Mouse (Mus musculus): ENCODE data around the gene Gm10401.

Gm10401 gene

DNA sequence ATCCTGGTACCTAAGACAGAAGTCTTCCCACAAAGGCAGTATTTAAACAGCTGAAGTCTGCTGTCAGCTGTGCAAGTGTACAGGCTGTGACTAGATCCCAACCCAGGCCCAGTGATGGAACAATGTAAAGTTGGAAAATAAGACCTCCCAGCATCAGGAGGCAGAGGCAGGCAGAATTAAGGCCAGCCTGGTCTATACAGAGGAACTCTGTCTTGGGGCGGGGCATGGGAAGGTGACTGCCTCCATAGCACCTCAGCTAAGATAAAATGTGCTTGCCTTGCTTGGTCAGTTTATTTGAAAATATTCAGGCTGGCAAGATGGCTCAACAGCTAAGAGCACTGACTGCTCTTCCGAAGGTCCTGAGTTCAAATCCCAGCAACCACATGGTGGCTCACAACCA, 27.6 kb downstream of the Gm10401 start:
- DNase-seq (ENCODE audit: low spot score in 2 of 2): no peak

DNA sequence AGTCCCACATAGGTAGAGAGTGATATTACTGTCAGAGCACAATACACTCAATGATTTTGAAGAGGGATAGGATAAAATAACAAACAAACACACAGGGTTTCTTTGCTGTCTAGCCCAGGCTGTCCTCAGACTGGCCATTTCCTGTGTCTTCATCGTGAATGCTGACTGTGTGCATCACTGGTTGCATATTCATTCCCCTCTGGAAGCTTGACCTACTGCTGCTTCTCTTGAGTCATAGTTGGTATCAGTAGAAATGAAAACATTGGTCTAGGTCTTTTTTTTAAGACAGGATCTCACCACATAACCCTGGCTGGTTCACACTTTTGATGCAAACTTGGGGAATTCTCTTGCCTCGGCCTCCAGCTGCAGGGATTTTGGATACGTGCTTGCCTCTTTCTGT, 28.5 kb downstream of the Gm10401 start:
- no peak for DNase-seq (ENCODE audit: low spot score in 2 of 2)

DNA sequence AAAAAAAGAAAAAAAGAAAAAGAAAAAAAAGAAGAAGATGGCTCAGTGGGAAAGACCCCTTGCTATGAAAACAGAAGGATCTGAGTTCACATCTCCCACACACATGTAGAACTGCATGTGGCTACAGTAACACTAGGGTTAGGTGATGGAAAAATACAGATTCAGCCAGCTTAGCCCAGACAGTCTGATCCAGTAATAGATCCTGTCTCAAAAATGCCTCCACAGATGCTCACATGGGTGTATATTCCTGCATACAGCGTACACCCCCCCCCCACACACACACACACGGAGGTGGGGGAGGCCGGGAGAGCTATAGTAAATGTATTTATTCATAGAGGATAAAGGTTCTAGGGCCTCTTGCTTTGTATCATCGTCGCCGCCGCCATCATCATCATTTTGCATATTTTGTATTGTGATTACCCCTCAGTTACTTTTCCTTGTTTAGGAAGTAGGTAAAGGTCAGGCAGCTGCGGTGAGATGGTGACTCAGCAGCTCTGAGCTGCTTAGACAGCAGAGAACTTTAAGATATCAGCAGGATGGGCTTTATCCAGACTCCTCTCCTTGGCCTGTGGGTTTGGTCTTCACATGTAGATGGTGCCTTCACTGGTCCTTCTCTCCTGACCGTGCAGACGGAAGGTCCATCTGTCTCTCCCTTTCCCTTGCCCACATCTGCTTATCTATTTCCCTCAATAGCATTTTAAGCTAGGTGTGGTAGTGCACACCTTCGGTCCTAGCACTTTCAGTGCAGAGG, 29.2 kb downstream of the Gm10401 start:
- no peak for DNase-seq (ENCODE audit: low spot score in 2 of 2)

DNA sequence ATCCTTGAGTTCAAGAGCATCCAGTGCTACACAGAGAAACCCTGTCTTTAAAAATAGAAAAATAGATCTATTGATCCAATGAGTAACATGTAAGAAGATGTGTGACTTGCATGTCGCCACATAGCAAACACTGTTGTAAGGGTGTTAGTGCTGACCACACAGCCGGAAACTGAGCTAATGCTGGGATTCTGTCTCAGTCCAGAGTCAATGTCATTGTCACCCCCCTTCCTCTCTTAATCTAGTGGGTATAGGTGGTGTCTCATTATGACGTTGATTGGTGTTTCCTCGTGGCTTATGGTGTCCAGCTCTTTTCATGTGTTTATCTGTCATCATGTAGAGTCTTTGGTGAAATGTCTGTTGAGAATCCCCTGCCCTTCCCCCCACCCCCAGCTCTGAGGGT, 31.9 kb downstream of the Gm10401 start:
- no peak for DNase-seq (ENCODE audit: low spot score in 2 of 2)

DNA sequence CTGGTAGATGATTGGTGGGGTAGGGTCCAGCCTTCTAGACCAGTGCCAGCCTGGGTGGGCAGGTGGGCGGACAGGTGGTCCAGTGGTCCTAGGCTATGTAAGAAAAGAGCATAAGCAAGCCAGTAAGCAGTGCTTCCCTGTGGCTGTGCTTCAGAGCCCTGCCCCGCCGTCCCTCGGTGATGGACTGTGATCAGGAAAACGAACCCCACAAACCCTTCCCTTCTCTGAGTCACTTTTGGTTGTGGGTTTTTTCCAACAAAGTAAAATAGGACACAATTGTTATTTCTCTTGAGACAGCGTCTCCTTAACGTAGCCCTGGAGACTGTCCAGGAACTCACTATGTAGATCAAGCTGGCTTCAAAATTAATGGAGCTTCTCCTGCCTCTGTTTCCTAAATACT, 34.7 kb downstream of the Gm10401 start:
- no peak for DNase-seq (ENCODE audit: low spot score in 2 of 2)

DNA sequence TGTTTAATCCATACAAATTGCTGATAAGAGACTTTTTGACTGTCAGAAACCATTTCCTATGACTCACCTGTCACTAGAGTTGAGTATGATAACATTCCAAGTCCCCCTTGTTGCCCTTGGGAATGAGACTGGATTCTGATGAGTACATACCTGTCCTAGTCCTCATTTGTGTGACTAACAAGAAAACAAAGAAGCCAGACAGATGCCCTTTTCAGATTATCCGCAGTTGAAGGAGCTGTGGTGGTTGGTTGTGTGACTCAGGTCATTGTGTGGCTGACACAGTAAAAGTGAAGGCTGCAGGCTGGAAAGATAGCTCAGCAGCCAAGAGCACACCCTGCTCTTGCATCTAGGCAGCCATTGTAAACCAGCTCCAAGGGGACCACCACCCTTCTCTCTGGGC, 35.5 kb downstream of the Gm10401 start:
- DNase-seq (ENCODE audit: low spot score in 2 of 2): no peak

DNA sequence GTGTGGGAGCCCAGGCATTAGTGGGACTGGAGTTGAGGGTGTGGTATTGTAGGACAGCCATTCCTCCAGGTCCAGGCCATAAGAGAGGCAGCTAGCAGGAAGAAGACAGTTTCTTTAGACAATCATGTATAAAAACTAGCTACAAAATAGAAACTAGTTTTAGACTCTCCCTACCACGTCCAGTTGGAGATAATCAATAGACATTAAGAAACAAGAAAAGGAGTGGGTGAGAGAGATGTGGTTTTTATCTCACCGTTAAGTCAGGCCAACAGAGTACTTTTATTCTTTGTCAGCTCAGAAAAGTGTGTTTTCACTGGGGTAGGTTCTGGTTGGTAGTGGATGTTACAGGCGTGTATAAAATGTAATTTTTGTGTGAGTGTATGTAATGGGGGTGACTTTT, 37.1 kb downstream of the Gm10401 start:
- DNase-seq (ENCODE audit: low spot score in 2 of 2): no peak

DNA sequence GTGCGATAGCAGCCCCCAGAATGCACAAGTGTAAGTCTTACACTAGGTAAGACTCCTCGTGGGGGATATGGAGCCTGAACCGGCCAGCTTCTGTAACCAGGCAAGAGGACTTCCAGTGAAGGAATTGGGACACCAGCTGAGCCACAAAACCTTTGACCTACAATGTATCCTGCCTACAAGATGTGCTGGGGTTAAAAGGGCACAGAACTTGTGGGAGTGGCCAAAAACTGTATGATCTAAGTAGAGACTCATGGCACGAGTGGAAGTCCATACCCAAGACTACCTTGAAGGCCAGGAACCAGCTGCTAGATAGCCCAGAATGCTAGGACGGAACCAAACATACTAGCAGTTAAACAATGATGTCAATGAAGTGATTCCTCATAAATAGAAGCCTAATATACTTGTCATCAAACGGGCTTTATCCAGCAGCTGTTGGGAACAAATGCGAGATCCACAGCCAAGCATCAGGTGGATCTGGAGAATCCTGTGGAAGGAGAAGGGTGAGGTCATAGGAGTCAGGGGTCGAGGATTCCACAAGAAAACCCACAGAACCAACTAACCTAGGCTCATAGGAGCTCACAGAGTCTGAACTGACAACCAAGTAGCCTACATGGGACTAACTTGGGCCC, 37.9 kb downstream of the Gm10401 start:
- no peak for DNase-seq (ENCODE audit: low spot score in 2 of 2)

DNA sequence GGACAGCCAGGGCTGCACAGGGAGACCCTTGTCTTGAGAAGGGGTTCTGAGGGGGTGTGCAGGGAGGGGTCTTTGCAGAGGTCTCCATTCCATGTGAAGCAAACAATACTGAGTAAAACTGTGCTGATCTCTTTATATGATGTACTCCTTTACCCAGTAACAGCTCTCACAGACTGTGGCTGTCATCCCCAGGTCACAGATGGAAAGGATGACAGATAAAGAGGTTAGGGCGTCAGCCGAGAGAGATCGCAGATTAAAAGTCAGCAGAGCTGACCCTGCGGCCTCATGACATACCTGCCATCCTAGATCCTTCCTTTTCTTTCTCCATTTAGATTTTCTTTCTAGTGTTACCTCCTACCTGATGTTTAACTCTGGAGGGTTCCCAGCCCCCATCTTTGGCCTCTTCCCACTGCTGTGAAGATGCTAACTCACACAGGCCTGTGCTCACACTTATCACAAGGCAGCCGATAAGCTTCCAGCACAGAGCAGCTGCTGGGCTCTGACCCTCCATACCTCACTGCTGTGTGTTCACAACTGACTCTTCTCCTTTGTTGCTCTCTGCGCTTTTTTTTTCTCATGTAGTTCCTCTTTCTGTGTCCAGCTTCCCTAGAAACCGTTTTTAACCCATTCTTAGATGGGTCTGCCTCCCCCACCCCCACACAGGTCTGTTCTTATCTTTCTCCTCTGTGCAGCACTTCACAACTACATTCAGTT, 39.4 kb downstream of the Gm10401 start:
- DNase-seq (ENCODE audit: low spot score in 2 of 2): no peak

DNA sequence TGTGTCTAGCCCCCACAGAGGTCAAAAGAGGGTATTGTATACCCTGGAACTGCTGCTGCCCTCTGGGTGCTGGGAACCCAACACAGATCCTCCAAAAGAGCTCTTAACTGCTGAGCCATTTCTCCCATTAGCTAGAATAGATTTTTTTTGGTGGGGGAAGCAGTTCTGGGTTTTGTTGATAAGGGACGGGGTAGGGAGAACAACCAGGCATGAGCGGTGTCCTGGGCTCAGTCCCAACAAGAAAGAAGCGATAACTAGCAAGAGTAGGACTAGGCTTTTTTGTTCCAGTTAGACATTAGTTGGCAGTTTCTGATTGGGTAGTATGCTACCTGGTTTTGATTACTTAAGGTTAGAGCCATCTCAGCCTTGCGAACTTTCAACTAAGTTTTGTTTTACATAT, 40.9 kb downstream of the Gm10401 start:
- DNase-seq (ENCODE audit: low spot score in 2 of 2): no peak

DNA sequence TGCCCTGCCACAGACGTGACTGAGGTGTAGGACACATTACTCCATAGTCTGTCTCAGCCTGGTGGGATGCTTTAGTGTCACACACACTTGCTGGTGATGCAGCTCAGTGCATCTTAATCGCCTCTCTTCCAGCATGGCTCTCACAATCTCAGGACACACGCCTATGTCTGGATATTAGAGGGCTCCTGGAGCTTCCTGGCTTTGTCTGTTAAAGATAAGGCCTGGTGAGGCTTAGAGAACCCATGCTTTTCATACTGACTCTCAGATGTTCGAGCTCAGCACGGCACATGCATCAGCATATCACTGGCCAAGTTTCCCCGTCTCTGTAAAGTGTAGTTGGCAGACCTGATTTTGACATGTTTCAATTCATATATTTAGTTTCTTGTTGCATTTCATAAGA, 42.7 kb downstream of the Gm10401 start:
- no peak for DNase-seq (ENCODE audit: low spot score in 2 of 2)

DNA sequence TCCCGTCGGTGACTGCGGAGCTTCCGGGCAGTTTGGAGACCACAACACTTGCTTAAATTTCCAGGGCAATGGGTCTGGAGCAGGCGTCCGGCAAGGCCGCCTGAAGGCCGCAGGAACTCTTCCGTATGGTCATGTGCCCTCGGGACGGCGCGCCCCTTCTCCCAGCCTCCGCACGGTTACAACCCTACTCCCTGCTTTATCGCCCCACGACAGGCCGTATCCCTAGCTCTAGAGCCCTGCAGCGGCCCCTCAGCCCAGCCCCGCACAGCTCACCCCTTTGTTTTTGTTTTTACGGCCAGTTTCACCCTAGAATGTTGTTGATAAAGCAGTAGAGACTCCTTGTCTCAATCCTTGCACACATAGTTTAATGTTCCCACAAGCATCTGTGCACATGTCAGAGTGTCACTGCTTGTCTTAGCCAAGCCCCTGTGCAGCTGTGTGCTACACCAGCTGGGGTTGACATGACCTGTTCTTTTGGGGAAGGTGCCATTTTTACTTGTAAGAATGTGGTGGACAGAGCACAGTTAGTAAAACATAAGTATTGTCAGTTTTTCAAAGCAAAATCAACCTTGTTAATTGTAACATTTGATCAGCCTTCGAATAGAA, 44.2 kb downstream of the Gm10401 start:
- no peak for DNase-seq (ENCODE audit: low spot score in 2 of 2)

DNA sequence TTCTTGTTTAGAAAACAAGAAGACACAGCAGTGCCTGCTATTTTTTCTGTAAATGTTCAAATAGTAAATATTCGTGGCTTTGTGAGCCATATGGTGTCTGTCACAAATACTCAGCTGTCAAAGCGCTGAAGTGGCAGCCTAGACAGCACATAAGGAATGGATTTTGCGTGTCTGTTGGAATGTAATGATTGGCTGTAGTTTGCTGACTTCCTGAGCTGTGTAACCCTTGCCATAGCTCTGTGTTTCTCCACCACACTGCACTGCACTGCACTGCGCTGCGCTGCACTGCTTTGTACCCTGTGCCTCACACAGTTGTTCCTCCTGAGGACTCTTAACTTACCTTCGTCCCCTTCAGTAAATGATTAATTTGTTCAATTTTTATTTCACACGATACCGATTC, 45.5 kb downstream of the Gm10401 start:
- no peak for DNase-seq (ENCODE audit: low spot score in 2 of 2)

DNA sequence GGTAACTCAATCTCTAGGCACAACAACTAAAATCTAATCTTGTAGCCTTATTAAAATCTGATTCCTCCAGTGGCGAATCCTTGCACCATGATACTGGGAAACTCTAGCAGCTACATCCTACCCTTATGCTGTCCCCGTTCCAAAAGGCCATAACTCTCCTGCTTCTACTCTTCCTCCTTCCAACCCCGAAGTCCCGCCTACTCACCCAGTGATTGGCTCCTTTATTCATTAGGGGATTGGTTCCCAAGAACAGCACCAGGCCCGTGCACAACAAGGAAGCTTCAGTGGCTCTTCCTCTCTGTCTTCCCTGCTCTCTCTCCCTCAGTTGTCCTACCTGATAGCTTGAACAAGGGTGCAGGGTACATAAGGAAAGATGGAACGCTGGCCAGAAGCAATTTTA, 47.3 kb downstream of the Gm10401 start:
- DNase-seq (ENCODE audit: low spot score in 2 of 2): no peak

DNA sequence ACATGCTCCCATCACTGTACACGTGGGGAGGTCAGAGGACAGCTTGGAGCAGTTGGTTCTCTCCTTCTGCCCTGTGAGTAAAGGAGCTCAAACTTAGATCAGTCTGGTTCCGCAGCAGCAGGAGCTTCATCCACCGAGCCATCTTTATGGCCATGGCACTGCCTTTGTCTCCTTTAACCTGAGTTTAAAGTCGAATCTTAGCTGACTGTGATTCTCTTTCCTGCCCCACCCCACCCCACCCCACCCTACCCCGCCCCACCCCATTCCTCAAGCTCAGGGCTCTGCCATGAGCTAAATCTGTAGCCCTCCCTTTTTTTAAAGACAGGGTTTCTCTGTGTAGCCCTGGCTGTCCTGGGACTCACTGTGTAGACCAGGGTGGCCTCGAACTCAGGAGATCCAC, 48.4 kb downstream of the Gm10401 start:
- no peak for DNase-seq (ENCODE audit: low spot score in 2 of 2)
